Mouse (Mus musculus): ENCODE measurements around the gene Nccrp1.
"Not testable (repeated sequence)": the region's sequence is repeated elsewhere in the genome, so short reads cannot be mapped to it uniquely, and the experiment has no call there.

The Nccrp1 gene

DNA sequence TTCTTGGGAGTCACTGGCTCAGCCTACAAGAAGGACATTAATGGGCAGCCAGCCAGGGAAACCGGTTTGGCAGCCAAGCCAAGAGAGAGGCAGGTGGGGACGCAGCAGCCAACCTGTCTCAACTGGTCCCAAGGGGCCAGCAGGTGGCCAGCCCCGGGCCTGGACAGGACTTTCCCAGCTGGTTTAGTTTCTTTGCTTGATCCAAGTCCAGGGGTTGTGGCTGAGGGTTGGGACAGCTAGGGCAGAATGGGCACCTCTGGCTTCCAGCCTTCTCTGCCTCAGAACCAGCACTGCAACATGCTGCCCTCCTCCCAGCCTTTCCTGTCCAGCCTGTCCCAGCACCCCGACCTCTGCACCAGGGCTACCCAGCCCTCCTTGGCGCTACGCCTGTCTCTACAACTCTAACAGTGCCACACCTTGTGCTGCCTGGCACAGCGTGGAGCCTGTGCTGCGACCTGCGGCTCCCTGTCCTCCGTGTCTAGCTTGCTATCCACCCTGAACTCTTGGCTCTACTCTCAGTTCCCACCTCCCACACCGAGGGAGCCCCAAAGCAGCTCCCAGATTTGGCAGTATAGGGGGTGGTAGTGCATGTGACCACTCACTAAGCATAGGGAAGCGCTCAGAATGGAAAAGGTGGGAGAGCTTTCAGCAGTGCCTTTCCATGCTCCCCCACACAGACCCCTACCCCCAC, 23.4 kb upstream of the Nccrp1 start:
- peak; percentile 73 for DNase-seq (ENCODE audit: low spot score)

DNA sequence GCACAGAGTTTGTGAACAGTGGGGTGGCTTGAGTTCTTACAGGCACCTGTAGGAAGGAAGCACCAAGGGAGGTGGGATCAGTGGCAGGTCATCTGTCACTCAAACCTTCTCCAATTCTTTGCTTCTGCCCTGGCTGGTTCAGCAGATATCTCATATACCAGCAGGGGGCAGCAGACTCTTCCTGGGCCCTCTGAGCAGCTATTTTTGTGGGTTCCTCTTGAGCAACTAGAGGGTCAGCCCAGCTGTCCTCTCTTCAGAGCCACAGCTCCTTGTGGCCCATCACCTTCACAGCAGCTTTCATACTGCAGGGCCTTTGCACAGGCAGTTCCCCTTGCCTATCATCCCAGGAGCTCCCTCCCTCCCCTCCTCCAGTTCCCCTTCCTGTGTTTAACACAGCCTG, 21.2 kb upstream of the Nccrp1 start:
- DNase-seq (ENCODE audit: low spot score) = peak; percentile 53

DNA sequence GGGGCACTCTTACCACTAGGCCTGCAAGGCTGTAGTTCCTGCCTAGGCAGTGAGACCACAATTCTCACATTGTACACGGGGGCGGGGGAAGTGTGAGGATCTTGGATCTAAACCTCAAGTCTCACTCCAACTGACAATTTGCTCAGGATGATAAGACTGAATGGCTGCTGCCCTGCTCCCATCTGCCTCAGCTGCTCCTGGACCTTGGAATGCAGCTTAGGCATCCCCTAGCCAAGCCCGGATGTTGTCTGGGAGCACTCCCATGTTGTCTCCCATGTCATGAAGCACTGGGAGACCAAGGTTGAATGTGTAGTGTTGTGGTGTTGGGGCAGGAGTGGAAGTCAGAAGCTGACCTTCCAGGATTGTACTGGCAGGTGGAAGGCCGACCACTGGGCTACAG, 20.5 kb upstream of the Nccrp1 start:
- no peak for DNase-seq (ENCODE audit: low spot score)

DNA sequence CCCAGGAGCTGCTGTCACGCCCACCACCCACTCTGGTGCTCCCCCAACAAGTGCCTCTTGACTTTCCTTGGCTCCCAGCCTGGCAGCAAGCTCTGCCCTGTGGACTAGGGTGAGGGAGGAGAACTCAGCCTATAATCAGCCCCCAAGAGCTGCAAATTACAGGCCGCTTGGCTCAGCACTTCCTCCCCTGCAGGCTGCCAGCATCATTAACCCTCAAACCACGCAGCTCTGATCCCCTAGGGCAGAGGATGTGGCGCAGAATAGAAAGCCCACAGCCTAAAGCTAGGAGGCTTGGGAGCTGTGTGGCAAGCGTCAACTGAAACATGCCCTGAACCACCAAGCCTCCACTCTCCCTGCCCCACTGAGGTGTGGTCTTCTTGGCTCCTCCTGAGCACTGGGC, 18.4 kb upstream of the Nccrp1 start:
- no peak for DNase-seq (ENCODE audit: low spot score)

DNA sequence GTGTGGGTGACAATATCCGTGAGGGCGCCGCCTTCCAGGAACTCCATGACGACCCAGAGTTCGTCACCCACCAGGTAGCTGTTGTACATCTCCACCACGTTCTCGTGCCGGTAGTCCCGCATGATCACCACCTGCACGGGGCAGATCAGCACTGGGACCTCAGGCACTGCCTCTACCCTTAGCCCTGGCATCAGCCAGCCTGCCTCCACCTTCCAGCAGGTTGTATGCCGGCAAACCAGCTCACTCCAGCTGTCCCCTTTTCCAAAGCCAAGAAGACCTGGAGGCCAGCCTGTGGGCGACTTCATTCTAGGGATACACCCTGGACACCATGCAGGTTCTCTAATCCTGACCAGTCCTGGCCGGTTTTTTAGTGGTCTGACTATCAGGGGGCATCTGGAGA, 15.9 kb upstream of the Nccrp1 start:
- DNase-seq (ENCODE audit: low spot score) = no peak

DNA sequence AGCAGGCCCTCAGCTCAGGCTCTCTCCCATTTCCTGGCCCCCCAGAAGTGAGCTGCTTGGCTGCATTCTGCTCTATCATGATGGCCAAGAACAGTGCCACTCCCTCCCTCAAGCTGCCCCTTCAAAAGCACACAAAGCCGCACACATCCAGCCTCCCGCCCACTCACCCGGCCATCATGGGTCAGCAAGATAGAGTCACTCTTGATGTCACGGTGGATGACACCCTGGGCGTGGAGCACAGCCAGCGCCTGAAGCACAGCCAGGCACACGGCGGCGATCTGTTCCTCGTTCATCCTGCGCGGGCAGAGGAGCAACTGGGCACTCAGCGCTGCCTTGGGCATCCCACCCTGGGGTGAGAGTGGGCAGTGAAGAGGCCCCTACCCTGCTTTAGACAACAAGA, 15.3 kb upstream of the Nccrp1 start:
- no peak for DNase-seq (ENCODE audit: low spot score)

DNA sequence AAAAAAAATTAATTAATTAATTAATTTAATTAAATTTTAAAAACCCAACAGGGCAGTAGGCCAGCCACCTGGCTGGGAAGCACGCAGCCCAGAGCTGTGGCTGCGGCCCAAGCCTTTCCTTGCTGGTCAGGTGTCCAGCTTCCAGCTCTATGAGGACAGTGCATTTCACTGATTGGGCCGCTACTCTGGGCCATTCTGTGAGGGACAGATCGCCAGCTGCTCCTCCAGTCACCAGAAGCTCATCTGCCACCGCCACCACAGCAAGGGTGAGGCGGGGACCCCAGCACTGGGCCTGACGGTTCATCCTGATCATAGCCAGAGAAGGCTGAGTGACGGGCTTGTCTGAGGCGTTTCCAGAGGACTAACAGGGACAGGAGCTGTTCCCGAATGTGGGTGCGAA, 14.9 kb upstream of the Nccrp1 start:
- DNase-seq (ENCODE audit: low spot score) = no peak

DNA sequence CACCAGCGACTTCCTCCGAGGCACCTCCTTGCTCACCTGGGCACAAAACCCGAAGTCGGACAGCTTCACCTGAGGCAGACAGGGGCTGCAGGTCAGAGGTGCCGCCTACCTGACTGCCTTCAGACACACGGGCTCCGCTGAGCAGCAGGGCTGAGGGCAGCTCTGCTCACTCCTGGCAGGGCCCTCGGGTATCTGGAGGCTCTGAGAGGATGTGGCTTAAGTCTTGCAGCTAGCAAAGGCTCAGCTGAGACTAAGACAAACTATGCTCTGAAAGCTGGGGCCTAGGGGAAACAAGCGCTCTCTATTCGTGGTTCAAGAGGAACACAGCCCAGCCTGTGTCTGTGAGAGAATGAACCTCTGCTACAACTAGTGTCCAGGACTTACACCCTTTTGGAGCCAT, 13.8 kb upstream of the Nccrp1 start:
- no peak for DNase-seq (ENCODE audit: low spot score)

DNA sequence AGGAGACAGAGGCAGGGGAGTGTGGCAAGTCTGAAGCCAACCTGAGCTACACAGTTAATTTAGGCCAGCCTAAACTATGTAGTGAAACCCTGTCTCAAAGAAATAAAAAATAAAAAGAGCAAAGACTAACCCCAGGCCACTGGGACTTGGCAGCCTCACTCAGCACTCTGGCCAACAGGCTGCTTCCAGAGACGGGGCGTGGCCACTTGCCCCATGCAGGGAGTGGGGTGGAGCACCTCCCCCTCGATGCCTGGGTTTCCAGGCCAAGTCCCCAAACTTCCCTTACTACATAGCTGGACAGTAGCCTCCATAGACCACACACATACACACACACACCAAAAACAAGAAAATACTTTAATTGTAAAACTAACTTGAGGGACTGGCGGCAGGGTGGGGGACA, 11.4 kb upstream of the Nccrp1 start:
- DNase-seq (ENCODE audit: low spot score) = no peak

DNA sequence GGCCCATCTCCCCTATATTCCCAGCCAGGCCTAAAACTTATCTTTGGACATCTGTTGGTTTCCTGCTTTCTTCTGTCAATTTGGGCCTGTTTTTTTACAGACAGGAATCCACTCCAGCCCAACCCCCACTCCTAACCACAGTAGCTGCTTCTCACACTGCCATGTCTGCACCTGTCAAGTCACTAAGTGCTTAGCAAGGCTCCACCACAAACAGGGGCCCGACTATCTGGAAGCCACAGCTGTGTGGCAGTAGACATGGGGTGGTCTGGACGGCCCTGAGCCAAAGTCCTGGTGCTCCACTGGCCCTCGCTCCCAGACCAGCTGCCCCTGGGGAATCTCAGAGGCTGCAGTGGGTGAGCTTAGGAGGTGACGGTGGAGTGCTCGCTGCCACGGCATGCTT, 10.7 kb upstream of the Nccrp1 start:
- DNase-seq (ENCODE audit: low spot score) = no peak

DNA sequence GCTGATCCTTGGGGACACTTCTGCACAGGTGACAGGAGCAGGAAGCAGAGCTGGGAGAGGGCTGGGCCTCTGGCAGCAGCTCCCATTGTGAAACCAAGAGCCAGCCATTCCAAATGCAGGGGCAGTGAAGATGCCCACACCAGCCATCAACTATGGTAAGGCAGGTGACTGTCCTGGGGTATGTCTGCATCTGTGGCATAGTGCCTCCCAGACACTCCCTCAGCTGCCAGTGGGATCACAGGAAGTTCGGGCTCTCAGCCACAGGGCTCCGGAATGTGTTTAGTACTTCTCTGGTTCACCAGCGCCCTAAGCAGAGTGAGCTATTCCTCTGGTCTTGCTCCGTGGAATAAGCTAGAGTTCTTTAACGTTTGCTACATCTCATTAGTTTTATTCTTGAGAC, 10.0 kb upstream of the Nccrp1 start:
- no peak for DNase-seq (ENCODE audit: low spot score)

DNA sequence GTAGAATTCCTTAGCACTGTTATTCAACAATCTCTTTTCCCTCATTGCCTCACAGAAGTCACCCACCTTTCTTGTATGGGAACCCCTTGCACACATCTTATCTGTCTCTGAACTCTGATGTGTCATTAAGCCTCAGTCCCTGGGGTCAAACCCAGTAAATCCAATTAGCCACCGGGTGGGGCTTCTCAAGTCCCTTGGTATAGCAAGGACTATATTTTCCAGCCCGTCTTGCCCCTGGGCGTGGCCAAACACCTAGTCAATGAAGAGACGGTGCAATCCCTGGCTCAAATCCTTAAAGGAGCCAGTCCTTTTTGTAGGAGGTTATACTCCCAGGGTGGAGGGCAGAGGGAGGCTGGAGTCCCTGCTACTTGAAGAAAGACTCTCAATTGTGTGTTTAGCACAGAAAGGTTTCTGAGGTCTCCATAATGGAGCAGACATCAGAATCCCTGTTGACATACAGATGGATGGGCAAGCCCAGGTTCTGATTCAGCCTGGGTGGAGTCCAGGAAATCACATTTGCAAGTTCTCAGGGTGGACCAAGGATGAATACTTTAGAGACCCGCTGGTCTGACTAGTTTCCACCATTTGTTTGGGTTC, 9.0 kb upstream of the Nccrp1 start:
- no peak for DNase-seq (ENCODE audit: low spot score)

DNA sequence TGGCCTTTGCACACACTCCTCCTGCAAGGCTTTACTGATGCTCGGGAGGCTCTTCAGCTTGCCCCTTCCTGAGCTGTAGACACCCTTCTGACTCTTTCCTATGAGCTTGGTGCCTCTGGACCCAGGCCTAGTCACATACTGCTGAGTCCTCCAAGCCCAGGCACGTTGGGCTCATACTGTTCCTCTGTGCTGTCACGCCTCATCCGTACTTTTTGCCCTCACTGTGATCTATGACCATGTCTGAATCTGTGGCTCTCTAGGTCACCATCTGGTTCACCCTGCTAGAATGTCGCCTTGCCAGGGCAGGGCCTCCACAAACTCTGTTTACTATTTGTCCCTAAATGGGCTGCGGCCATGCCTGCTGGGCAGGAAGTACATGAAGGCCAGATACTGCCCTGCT, 6.0 kb upstream of the Nccrp1 start:
- DNase-seq (ENCODE audit: low spot score) = no peak

DNA sequence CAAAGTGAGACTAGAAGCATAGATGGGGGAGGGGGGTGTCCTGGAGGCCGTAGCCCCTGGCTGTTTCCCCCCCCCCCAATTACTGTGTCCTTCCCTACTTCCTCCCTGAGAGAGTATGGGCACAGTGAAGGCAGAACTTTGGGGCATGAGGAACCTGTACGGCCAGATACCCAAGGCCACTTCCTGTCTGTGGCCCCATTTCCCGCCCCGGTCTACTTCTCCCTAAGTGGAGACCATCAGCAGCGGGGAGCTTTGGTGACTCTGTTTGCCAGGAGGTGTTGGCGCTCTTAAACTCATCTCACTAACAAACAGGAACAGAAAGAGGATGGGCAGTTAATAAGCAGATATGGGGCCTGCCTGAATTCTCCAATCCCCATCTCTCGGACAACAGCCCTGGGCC, 574 bp upstream of the Nccrp1 start:
- DNase-seq (ENCODE audit: low spot score) = no peak

DNA sequence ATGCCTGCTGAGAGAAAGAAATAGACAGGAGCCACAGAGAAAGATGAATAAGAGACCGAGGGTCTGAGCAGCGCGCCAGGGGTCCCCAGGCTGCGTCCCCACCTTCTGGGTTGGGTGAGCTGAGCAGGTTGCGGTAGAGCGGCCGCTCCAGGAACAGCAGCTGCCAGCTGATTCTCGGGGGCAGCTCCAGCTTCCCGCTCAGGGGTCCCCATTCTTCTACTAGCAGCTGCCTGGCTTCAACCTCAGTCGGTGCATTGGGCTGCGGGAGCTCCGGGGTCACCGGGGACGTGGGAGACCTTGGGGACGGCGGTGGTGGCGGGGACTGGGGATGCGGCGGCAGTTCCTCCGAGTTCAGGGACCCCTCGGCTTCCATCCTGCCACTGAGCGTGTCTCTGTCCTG, 405 bp downstream of the Nccrp1 start:
- DNase-seq (ENCODE audit: low spot score) = no peak

DNA sequence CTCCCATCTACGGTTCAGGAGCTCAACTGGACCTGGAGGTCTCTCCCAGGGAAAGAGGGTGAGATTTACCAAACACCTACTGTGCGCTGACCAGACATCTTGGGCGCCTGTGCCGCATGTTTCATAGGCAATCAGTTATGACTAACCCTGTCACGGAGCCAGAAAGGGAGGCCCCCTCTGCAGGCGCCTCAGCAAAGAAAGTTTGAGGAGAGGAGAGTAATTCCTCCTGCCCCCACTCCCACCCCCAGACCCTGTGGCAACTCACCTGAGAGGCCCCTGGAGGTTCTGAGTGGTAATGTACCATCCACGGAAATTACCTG, 1.2 kb downstream of the Nccrp1 start:
- DNase-seq (ENCODE audit: low spot score) = no peak

DNA sequence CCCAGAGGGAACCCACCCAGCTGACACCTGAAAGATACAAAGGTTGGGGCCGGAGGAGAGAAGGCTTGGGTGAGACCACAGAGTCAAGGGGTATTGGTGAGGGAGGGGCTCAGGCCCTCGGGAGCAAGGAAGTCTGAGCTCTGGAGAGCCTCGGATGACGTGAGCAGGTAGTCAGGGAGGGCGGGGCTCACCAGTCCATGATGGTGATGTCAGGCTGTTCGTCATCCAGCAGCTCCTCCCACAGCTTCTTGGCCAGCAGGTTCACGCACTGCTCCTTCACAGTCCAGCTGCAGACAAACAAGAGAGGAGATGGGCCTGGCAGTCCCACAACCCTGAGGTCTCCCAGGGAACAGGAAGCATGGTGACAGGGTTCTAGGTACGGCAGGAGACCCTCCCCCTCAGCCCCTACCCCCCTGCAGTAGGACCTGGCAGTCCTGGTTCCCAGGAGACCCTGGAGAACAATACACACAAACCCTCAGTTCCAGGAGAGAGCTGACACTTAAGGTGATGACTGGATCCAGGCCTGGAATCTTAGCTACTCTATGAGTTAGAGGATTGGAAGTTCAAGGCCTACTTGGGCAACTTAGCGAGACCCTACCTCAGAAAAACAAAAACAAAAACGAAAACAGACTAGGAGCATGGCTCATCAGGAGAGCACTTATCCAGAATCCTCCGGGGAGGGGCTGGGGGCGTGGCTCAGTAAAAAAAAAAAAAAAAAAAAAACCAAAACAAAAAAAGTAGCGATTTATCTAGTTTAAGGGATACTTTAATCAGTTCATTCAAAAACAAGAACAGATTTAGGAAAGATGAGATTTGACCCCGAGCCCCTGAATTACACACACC, 1.8 kb downstream of the Nccrp1 start:
- DNase-seq (ENCODE audit: low spot score) = no peak

DNA sequence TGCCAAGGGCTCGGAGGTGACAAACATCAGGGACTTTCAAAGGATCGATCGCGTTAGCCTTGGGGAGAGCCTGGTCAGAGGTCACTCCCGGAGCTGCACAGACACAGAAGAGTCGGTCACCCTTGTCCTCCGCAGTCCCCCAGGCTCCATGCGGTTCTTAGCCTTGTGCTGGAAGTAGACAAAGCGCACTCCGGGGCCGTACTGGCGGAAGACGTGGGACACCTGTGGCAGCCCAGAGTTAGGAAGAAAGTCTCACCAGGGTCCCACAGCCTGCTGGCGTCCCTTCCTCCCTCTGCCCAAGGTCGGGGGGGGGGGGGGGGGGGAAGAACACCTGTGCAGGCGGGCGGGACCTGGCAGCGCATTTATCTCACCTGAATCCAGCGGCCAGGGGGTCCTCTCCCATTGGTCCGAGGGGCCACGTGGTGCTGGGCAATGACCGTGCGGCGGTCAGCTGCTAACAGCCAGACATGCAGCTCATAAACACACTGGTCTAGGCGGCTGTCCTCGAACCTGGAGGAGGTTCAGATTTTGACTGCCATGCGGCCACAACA, 2.9 kb downstream of the Nccrp1 start:
- DNase-seq (ENCODE audit: low spot score) = no peak

DNA sequence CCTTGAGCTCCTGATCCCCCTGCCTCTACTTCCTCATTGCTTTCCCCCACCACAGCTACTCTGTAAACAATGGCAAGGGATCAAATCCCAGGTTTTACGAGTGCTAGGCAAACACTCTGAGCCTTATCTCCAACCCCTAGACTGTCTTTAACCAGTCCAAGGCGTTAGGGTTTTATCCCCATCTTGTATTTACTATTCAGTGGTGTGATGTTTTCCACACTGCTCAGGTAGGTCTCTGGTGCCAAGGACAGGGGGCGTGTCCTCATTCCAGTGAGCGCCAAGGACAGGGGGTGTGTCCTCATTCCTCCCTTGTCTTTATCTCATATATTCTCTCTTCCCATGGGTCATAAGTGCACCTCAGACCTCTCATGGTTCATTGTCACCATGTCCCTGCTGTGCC, 6.5 kb downstream of the Nccrp1 start, which contains the start of gene Sycn:
TSS of gene Sycn (plus strand) at position 360 of the 400 bp plus-strand sequence.
- DNase-seq (ENCODE audit: low spot score) = no peak

DNA sequence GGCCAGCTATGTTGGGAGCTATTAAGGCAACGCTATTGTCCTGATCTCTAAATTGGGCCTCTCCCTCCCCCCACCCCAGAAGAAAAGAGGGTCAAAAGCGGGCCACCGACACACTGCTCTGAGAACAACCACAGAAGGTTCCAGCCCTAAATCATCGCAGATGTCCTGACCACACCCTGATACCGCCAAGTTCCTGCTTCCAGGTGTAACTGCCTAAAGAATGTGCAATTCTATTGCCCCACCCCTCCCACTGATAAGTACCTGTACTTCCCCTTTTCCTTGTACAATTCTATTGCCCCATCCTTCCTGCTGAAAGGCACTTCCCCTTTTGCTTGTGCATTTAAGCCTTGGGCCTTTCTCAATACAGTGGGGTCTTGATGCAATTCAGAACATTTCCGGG, 8.2 kb downstream of the Nccrp1 start:
- not testable (repeated sequence) for DNase-seq (ENCODE audit: low spot score)

DNA sequence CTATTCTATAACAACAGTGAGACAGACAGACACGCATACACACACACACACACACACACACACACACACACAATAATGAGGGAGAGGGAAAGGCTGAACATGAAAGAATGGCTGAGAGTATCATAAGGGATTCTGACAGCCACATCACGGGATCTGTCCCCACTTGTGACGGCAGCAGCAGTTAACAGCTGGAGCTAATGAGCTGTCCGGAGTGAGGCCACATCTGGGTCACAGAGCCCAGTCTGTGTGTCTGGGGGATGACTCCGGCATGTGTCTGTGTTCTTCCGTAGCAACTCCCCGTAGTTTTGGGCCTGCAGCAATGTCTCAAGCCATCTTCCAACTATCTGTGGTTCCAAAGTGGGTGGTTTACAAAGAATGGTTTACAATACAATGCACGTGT, 15.0 kb downstream of the Nccrp1 start:
- no peak for DNase-seq (ENCODE audit: low spot score)

DNA sequence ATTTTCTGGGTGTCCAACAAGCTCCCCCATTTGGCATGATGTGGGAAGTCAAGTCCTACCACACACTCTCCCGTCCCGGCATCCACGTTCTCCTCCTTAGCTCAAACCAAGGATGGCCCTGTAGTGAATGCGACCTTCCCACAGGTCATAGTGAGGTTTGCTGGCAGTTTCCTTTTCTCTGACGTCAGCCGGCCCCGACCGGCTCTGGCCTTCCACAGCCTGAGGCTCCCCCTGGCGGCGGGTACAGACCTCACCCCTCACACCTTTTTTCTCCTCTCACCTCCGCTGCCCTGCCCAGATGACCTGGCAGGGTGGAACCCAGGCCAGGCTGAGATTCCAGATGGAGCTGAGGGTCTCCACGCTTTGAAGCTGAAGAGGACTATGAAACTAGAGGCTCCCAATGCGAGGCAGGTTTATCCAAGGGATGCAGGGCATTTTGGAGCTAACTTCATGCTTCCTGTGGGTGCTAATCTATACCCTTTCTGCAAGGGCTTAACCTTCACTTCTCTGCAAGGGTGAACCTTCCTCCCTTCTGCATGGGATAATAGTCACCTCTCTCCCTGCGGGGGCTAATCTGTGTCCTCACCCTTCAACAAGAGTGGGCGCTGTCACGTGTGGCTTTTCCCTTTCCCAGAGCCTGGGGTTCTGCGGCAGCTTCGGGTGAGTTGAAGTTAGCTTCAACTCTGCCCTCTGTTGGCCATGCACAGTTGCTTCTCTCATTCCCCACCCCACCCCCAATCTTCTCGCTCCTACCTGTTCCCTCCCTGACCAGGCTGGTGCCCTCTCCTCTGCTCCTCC, 18.9 kb downstream of the Nccrp1 start:
- peak; percentile 61 for DNase-seq (ENCODE audit: low spot score)

All from ovary, postnatal 14 days (tissue).